Mouse (Mus musculus): ENCODE measurements at regions not wholly inside any gene's neighbourhood (a gene's known extent, or its start where the extent isn't known, plus 50 kb on each side); places are given as distances from the start of the nearest gene placed in this dataset.

GRCm38 (mm10) chr6:31113558-31114326 lies 154.9 kb upstream of the Klf14 start:
- peaks cover 6% of the 10 kb centered on the region; the same call in 1 of the 2 replicates for H3K9me3 ChIP-seq (ENCODE audit: control insufficient read depth, low read length)
- H3K4me1 ChIP-seq (replicated peaks; ENCODE audit: control insufficient read depth, insufficient read depth, low read length) = 0 out of 2 replicates have a peak, but pooled peaks cover 2% of the 10 kb centered on the region
- H3K4me2 ChIP-seq (ENCODE audit: low read length) = no peak overlapping the region
- 88% methylated on average over 21 of the region's 21 CpGs for WGBS
- no peak overlapping the region for H3K27ac ChIP-seq (ENCODE audit: low read depth)
- H3K4me3 ChIP-seq (ENCODE audit: low read depth, low read length) = no peak overlapping the region
- ATAC-seq (replicated peaks; ENCODE audit: low FRiP score, low TSS enrichment, low read depth) (no peak), DNase-seq (ENCODE audit: low spot score) (no peak)
- H3K36me3 ChIP-seq (ENCODE audit: control insufficient read depth, insufficient read depth, low read length) = no peaks in the 10 kb centered on the region
- H3K27me3 ChIP-seq (replicated peaks; ENCODE audit: control insufficient read depth, insufficient read depth, low read length) = no peaks in the 10 kb centered on the region
- H3K9ac ChIP-seq (ENCODE audit: low read length) = no peak overlapping the region

DNA sequence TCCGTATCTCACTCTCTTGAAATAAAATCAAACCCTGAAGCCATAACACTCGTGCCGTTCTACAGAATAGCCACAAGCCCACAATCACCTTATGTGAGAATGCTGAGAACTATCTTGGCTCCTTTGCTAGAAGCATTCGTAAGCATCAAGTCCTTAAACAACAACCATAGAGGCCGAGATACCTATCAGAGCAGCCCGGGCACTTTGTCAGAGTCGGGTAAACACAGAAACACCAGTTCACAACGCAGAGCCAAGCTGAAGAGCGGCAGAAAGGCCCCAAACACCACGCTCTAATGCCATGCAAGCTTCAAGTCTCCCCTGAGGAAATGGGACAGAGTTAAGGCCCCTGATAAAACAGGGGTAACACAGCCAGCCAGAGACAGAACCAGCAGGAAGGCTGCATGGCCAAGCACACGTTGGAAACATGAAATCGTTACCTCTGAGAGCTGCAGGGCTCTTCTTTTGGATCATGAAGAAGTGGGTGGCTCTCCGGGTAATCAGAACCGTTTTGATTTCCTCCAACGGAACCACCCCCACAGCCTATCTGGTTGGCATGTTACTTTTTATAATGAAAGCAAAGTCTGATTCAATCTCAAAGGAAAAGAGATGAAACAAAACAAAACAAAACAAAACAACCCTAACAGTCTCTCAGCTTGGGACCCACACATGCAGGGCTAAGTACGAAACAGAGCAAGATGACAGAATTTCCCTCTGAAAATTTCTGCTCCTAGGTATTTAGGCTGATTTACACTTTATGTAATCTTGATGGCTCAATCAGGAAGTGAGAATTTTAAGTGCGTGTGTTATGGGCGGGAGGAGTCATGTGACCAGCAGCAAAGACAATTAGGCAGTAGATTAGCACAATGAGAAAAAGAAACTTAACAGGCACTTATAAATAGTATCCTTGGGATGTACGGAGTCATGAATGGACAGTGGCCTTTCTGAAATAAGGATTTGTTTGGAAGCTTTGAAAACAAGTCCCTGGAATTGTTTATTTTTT lies 155.8 kb upstream of the Klf14 start:
- Histone ChIP-seq H3K27ac (ENCODE audit: low read depth) (no peak overlapping the region), H3K36me3 (ENCODE audit: control insufficient read depth, insufficient read depth, low read length) (no peaks in the 10 kb centered on the region), H3K4me1 (replicated peaks; ENCODE audit: control insufficient read depth, insufficient read depth, low read length) (0 out of 2 replicates have a peak, but pooled peaks cover 2% of the 10 kb centered on the region), H3K27me3 (replicated peaks; ENCODE audit: control insufficient read depth, insufficient read depth, low read length) (no peaks in the 10 kb centered on the region), H3K4me3 (ENCODE audit: low read depth, low read length) (no peak overlapping the region), H3K9me3 (ENCODE audit: control insufficient read depth, low read length) (no peaks in the 10 kb centered on the region), H3K9ac (ENCODE audit: low read length) (no peak overlapping the region), H3K4me2 (ENCODE audit: low read length) (no peak overlapping the region)
- WGBS = 65% methylated on average over 19 of the region's 19 CpGs
- DNase-seq (ENCODE audit: low spot score) (no peak), ATAC-seq (replicated peaks; ENCODE audit: low FRiP score, low TSS enrichment, low read depth) (no peak)

GRCm38 (mm10) chr6:31115566-31115965 lies 156.7 kb upstream of the Klf14 start:
- 57% methylated on average over 4 of the region's 4 CpGs for WGBS
- ATAC-seq (replicated peaks; ENCODE audit: low FRiP score, low TSS enrichment, low read depth) = no peak
- no peak overlapping the region for H3K4me3 ChIP-seq (ENCODE audit: low read depth, low read length)

DNA sequence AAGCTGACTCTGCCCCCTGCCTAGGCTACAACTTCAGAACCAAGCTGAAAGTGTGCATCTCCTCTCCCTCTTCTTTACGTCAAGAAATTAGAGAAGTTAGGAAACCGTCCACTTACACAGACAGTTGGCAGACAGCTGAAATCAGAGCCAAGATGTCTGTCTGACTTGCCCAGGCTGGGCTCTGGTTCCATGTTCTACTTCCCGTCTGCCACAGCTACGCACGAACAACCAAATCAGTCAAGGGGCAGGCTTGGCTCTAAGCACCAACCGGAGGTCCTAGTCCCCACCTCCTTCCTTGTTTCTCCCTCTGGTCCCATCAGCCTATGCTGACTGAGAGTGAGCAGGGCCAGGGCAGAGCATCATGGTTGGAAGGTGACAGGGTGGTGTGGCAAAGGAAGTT lies 157.5 kb upstream of the Klf14 start:
- H3K9me3 ChIP-seq (ENCODE audit: control insufficient read depth, low read length) = no peaks in the 10 kb centered on the region
- no peaks in the 10 kb centered on the region for H3K27me3 ChIP-seq (replicated peaks; ENCODE audit: control insufficient read depth, insufficient read depth, low read length)
- H3K9ac ChIP-seq (ENCODE audit: low read length) = no peak overlapping the region
- H3K4me3 ChIP-seq (ENCODE audit: low read depth, low read length) = no peak overlapping the region
- no peaks in the 10 kb centered on the region for H3K36me3 ChIP-seq (ENCODE audit: control insufficient read depth, insufficient read depth, low read length)
- DNase-seq (ENCODE audit: low spot score) (no peak), ATAC-seq (replicated peaks; ENCODE audit: low FRiP score, low TSS enrichment, low read depth) (no peak)
- H3K27ac ChIP-seq (ENCODE audit: low read depth) = no peak overlapping the region
- H3K4me1 ChIP-seq (replicated peaks; ENCODE audit: control insufficient read depth, insufficient read depth, low read length) = 0 out of 2 replicates have a peak, but pooled peaks cover 6% of the 10 kb centered on the region
- no peak overlapping the region for H3K4me2 ChIP-seq (ENCODE audit: low read length)
- WGBS = 73% methylated on average over 6 of the region's 6 CpGs

More at GRCm38 (mm10) chr6:31115566-31115965, 156.7 kb upstream of the Klf14 start:
- Histone ChIP-seq H3K4me2 (ENCODE audit: low read length) (no peak overlapping the region), H3K27ac (ENCODE audit: low read depth) (no peak overlapping the region), H3K27me3 (replicated peaks; ENCODE audit: control insufficient read depth, insufficient read depth, low read length) (no peaks in the 10 kb centered on the region), H3K9ac (ENCODE audit: low read length) (no peak overlapping the region), H3K4me1 (replicated peaks; ENCODE audit: control insufficient read depth, insufficient read depth, low read length) (0 out of 2 replicates have a peak, but pooled peaks cover 2% of the 10 kb centered on the region), H3K36me3 (ENCODE audit: control insufficient read depth, insufficient read depth, low read length) (no peaks in the 10 kb centered on the region), H3K9me3 (ENCODE audit: control insufficient read depth, low read length) (no peaks in the 10 kb centered on the region)
- no peak for DNase-seq (ENCODE audit: low spot score)

- Histone ChIP-seq H3K27me3 (replicated peaks; ENCODE audit: control insufficient read depth, insufficient read depth, low read length) (no peaks in the 10 kb centered on the region), H3K9ac (ENCODE audit: low read length) (no peak overlapping the region), H3K27ac (ENCODE audit: low read depth) (no peak overlapping the region), H3K36me3 (ENCODE audit: control insufficient read depth, insufficient read depth, low read length) (no peaks in the 10 kb centered on the region), H3K4me3 (ENCODE audit: low read depth, low read length) (no peak overlapping the region), H3K9me3 (ENCODE audit: control insufficient read depth, low read length) (no peaks in the 10 kb centered on the region), H3K4me1 (replicated peaks; ENCODE audit: control insufficient read depth, insufficient read depth, low read length) (0 out of 2 replicates have a peak, but pooled peaks cover 6% of the 10 kb centered on the region), H3K4me2 (ENCODE audit: low read length) (no peak overlapping the region)
- DNase-seq (ENCODE audit: low spot score) (no peak), ATAC-seq (replicated peaks; ENCODE audit: low FRiP score, low TSS enrichment, low read depth) (no peak)
- 87% methylated on average over 12 of the region's 12 CpGs for WGBS
These were observed 158.8 kb upstream of the Klf14 start for GRCm38 (mm10) chr6:31117666-31118065.

DNA sequence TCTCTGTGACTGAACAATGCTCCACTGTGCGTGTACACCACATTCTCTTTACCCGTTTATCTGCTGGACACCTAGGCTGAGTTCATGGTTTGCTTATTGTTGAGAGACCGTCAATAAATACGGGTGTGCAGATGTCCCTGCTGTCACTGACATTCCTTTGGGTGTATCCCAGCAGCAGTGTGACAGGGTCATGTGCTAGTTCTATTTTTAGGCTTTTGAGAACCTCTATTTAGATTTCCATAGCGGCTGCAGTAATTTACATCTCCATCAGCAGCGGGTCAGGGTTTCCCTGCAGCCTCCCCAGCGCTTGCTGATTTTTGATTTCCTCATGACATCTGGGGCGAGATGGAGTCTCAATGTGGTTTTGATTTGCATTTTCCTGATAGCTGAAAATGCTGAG lies 162.1 kb upstream of the Klf14 start:
- Histone ChIP-seq H3K36me3 (ENCODE audit: control insufficient read depth, insufficient read depth, low read length) (no peaks in the 10 kb centered on the region), H3K4me2 (ENCODE audit: low read length) (no peak overlapping the region), H3K27ac (ENCODE audit: low read depth) (no peak overlapping the region), H3K9me3 (ENCODE audit: control insufficient read depth, low read length) (no peaks in the 10 kb centered on the region), H3K9ac (ENCODE audit: low read length) (no peak overlapping the region), H3K4me1 (replicated peaks; ENCODE audit: control insufficient read depth, insufficient read depth, low read length) (peaks cover 4% of the 10 kb centered on the region; the same call in 1 of the 2 replicates), H3K27me3 (replicated peaks; ENCODE audit: control insufficient read depth, insufficient read depth, low read length) (no peaks in the 10 kb centered on the region), H3K4me3 (ENCODE audit: low read depth, low read length) (no peak overlapping the region)
- DNase-seq (ENCODE audit: low spot score) (no peak), ATAC-seq (replicated peaks; ENCODE audit: low FRiP score, low TSS enrichment, low read depth) (no peak)
- 73% methylated on average over 8 of the region's 8 CpGs for WGBS

DNA sequence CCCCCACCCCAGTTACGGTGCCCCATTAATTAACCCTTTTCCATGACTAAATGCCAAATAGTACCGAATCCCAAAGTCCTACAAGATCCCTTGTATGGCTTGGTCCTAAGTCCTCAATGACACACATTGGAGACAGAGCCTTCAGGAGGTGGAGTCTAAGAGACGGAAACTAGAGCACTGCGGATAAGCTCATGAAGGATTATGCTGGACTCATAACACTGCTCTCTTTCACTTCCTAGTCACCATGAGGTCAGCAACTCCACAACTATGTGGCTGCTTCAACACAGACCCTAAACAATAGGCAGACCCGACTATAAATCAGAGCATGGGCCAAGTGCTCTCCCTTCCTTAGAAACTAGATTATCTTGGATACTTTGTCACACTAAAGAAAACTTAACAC lies 164.0 kb upstream of the Klf14 start:
- Histone ChIP-seq H3K4me3 (ENCODE audit: low read depth, low read length) (no peak overlapping the region), H3K9me3 (ENCODE audit: control insufficient read depth, low read length) (no peaks in the 10 kb centered on the region), H3K36me3 (ENCODE audit: control insufficient read depth, insufficient read depth, low read length) (no peaks in the 10 kb centered on the region), H3K4me1 (replicated peaks; ENCODE audit: control insufficient read depth, insufficient read depth, low read length) (peaks cover 4% of the 10 kb centered on the region; the same call in 1 of the 2 replicates), H3K27ac (ENCODE audit: low read depth) (no peak overlapping the region), H3K27me3 (replicated peaks; ENCODE audit: control insufficient read depth, insufficient read depth, low read length) (no peaks in the 10 kb centered on the region), H3K4me2 (ENCODE audit: low read length) (no peak overlapping the region), H3K9ac (ENCODE audit: low read length) (no peak overlapping the region)
- WGBS = 76% methylated on average over 5 of the region's 5 CpGs
- DNase-seq (ENCODE audit: low spot score) (no peak), ATAC-seq (replicated peaks; ENCODE audit: low FRiP score, low TSS enrichment, low read depth) (no peak)

GRCm38 (mm10) chr6:31123342-31123990 lies 164.6 kb upstream of the Klf14 start:
- ATAC-seq (replicated peaks; ENCODE audit: low FRiP score, low TSS enrichment, low read depth) (no peak), DNase-seq (ENCODE audit: low spot score) (no peak)

More at GRCm38 (mm10) chr6:31123342-31123990, 164.6 kb upstream of the Klf14 start:
- H3K27ac ChIP-seq (ENCODE audit: low read depth) = no peak overlapping the region
- no peak overlapping the region for H3K4me3 ChIP-seq (ENCODE audit: low read depth, low read length)
- H3K4me2 ChIP-seq (ENCODE audit: low read length) = no peak overlapping the region
- H3K36me3 ChIP-seq (ENCODE audit: control insufficient read depth, insufficient read depth, low read length) = no peaks in the 10 kb centered on the region
- no peaks in the 10 kb centered on the region for H3K27me3 ChIP-seq (replicated peaks; ENCODE audit: control insufficient read depth, insufficient read depth, low read length)
- no peak overlapping the region for H3K9ac ChIP-seq (ENCODE audit: low read length)
- peaks cover 4% of the 10 kb centered on the region; the same call in 1 of the 2 replicates for H3K4me1 ChIP-seq (replicated peaks; ENCODE audit: control insufficient read depth, insufficient read depth, low read length)
- WGBS = 71% methylated on average over 4 of the region's 4 CpGs
- H3K9me3 ChIP-seq (ENCODE audit: control insufficient read depth, low read length) = no peaks in the 10 kb centered on the region

Data from intestine, embryonic 14.5 days (tissue).